Mouse (Mus musculus) neural tube, embryonic 11.5 days (tissue): ENCODE data around the gene Dlg1. TPM values are rescaled to one million over a fixed set of nuclear protein-coding genes. Genes with fewer than 3 reads are reported as not detected.

Source experiments
- ATAC-seq: fragments of 200-750 bp; cut with Nextera tagmentation; 2 replicates; pipeline ENCODE4 v1.8.0; 2017; ENCODE audit warnings: moderate number of reproducible peaks, mild to moderate bottlenecking, moderate TSS enrichment, moderate library complexity; ENCODE audit not compliant: insufficient read depth, low FRiP score, low TSS enrichment
- DNase-seq: peaks from one replicate; pipeline ENCODE4 v3.0.0-alpha.2; 2015; ENCODE audit warnings: low spot score
- H3K27ac ChIP-seq: fragments of 300-500 bp; sonication (generic); 2 replicates; pipeline ENCODE4 v1.5.1; 2014; ENCODE audit warnings: low read depth, mild to moderate bottlenecking, low read length
- H3K27me3 ChIP-seq: fragments of 300-500 bp; sonication (generic); 2 replicates; pipeline ENCODE4 v1.6.1; 2014; ENCODE audit warnings: mild to moderate bottlenecking, low read length, mixed read lengths; ENCODE audit not compliant: control insufficient read depth, insufficient read depth
- H3K36me3 ChIP-seq: fragments of 300-500 bp; sonication (generic); 2 replicates; pipeline ENCODE4 v1.6.1; 2014; ENCODE audit warnings: mild to moderate bottlenecking, low read length, moderate library complexity, mixed read lengths; ENCODE audit not compliant: control insufficient read depth, insufficient read depth
- H3K4me1 ChIP-seq: fragments of 300-500 bp; sonication (generic); 2 replicates; pipeline ENCODE4 v1.6.1; 2014; ENCODE audit warnings: low read length, mixed read lengths; ENCODE audit not compliant: control insufficient read depth, insufficient read depth
- H3K4me2 ChIP-seq: fragments of 300-500 bp; sonication (generic); 2 replicates; pipeline ENCODE4 v1.6.1; 2014; ENCODE audit warnings: low read depth, mild to moderate bottlenecking, moderate library complexity
- H3K4me3 ChIP-seq: fragments of 300-500 bp; sonication (generic); 2 replicates; pipeline ENCODE4 v1.5.1; 2014; ENCODE audit warnings: low read depth, low read length
- H3K9ac ChIP-seq: fragments of 300-500 bp; sonication (generic); 2 replicates; pipeline ENCODE4 v1.6.1; 2014; ENCODE audit warnings: mild to moderate bottlenecking, low read length
- H3K9me3 ChIP-seq: fragments of 300-500 bp; sonication (generic); 2 replicates; pipeline ENCODE4 v1.6.1; 2016; ENCODE audit warnings: low read length; ENCODE audit not compliant: control insufficient read depth
- WGBS: fragments of 180-500 bp; shearing (Covaris S2); extraction: QIAGEN DNeasy Blood & Tissue Kit; methylation state at CpG from one replicate; pipeline ENCODE4 v1.1.7; 2014; 5-methylcytosine and 5-hydroxymethylcytosine counted together
- polyA plus RNA-seq: library from polyadenylated mRNA; unstranded; fragments of >200 nt; fragmentation: Nextera tagmentation; extraction: Ambion mirVana; gene quantifications from 2 replicates; pipeline ENCODE4 v1.2.1, GENCODE M21; 2014

Dlg1 gene
- polyA plus RNA-seq, 1 experiment from 2014 or later, result 23.8 TPM

DNA sequence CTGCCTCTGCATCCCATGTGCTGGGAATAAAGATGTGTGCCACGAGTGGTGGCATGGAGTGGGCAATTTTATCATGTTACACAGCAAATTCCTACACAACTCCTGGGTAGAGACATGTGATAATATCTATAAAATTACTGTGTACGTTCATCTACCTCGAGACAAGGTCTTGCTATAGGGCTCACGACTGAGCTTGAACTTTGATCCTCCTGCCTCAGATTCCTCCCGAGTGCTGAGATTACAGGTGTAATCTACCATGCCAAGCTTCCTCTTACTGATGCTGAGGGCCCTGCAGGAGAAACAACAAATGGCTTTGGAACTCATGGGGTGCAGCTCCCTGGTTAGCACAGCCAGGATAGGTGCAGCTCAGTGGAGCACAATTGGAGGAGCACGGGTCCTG, 261.1 kb downstream of the Dlg1 start:
- Histone ChIP-seq H3K4me1 (no peaks in the 10 kb centered on the region), H3K9me3 (no peaks in the 10 kb centered on the region), H3K4me3 (no peak overlapping the region), H3K36me3 (no peaks in the 10 kb centered on the region), H3K4me2 (no peak overlapping the region), H3K9ac (no peak overlapping the region), H3K27me3 (no peaks in the 10 kb centered on the region), H3K27ac (no peak overlapping the region)
- ATAC-seq, result no peak
- WGBS, result 81% methylated on average over 6 of the region's 6 CpGs
- no peak for DNase-seq

Other genes starting within 250 kb of the Dlg1 start
- 47.6 and 47.8 TPM in 2 replicates for gene Bdh1, start 241.2 kb upstream of the Dlg1 start, polyA plus RNA-seq
- 0.15 TPM in 1 of 2 replicates, not detected in the other for gene Meltf, start 215.4 kb downstream of the Dlg1 start, polyA plus RNA-seq